Mouse (Mus musculus) small intestine, adult 2 months (tissue): ENCODE results near the gene Trim25. TPM values are rescaled to one million over a fixed set of nuclear protein-coding genes. Genes with fewer than 3 reads are reported as not detected.

Experiments
- H3K27ac ChIP-seq: fragments of 200-500 bp; 2 replicates; pipeline ENCODE4 v1.5.1; 2012; ENCODE audit warnings: low read depth, low read length, control low read depth, inconsistent platforms; ENCODE audit not compliant: insufficient read depth
- H3K27me3 ChIP-seq: fragments of 200-500 bp; 2 replicates; pipeline ENCODE4 v1.6.1; 2012; ENCODE audit warnings: mild to moderate bottlenecking, moderate library complexity, low read length, inconsistent platforms; ENCODE audit not compliant: control insufficient read depth, insufficient read depth
- H3K36me3 ChIP-seq: fragments of 200-500 bp; 2 replicates; pipeline ENCODE4 v1.6.1; 2012; ENCODE audit warnings: mild to moderate bottlenecking, low read length, control low read depth, inconsistent platforms; ENCODE audit not compliant: control insufficient read depth, insufficient read depth
- H3K4me1 ChIP-seq: fragments of 200-500 bp; 2 replicates; pipeline ENCODE4 v1.6.1; 2012; ENCODE audit warnings: low read length, inconsistent platforms, mixed read lengths; ENCODE audit not compliant: control insufficient read depth, insufficient read depth, insufficient read length
- H3K4me3 ChIP-seq: fragments of 200-500 bp; 2 replicates; pipeline ENCODE4 v1.5.1; 2012; ENCODE audit warnings: low read depth, mild to moderate bottlenecking, control low read depth, inconsistent platforms, low read length, moderate library complexity
- CTCF ChIP-seq: fragments of 200-500 bp; IDR thresholded peaks from 2 replicates; pipeline ENCODE4 v1.5.1; 2012; ENCODE audit warnings: low read depth, mild to moderate bottlenecking, control low read depth, inconsistent platforms, low read length, moderate library complexity, mixed read lengths; ENCODE audit not compliant: insufficient replicate concordance, insufficient read length; ENCODE audit errors: extremely low read depth
- POLR2A ChIP-seq: fragments of 200-500 bp; IDR thresholded peaks from 2 replicates; pipeline ENCODE4 v1.6.1; 2012; ENCODE audit warnings: low read depth, mild to moderate bottlenecking, control low read depth, inconsistent platforms, low read length, moderate library complexity
- WGBS: fragments of 180-500 bp; shearing (Covaris S2); methylation state at CpG from one replicate; pipeline ENCODE4 v1.1.7; 2018; 5-methylcytosine and 5-hydroxymethylcytosine counted together
- polyA plus RNA-seq: library from polyadenylated mRNA; depleted of rRNA; stranded (reverse); fragments of >200 nt; gene quantifications from 2 replicates; pipeline ENCODE4 v1.2.3, GENCODE M21; 2012

The Trim25 gene
- polyA plus RNA-seq, 1 experiment = 129 TPM

DNA sequence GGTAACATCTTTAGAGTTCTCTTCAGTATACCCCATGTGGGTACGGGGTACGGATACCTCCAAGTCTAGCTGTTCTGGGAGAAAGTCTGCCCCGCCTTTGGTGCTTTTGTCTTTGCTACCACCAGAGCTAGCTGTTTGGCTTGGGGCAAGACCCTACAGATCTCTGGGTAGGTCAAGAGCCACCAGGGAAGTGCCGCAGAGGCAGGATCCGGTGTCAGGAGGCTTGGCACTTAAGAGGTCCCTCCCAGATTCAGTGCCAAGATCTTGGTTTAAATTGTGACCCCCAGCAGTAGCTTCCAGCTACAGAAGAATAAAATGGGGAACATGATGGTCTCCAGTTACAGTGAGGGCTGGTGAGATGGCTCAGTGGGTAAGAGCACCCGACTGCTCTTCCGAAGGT, 2.4 kb downstream of the Trim25 start:
- Histone ChIP-seq H3K4me1 (peaks cover 28% of the 10 kb centered on the region), H3K36me3 (peaks cover 20% of the 10 kb centered on the region), H3K27ac (peak overlapping the region; percentile 54; the same call in 1 of the 2 replicates), H3K4me3 (peak overlapping the region; percentile 85), H3K27me3 (no peaks in the 10 kb centered on the region)
- WGBS = 85% methylated on average over 7 of the region's 7 CpGs
- TF ChIP-seq POLR2A (no peak), CTCF (no peak)

- Histone ChIP-seq H3K4me1 (peaks cover 28% of the 10 kb centered on the region), H3K4me3 (peak overlapping the region; percentile 56), H3K27me3 (no peaks in the 10 kb centered on the region), H3K27ac (peak overlapping the region; percentile 24; the same call in 1 of the 2 replicates), H3K36me3 (peaks cover 23% of the 10 kb centered on the region)
- 55% methylated on average over 5 of the region's 5 CpGs for WGBS
- TF ChIP-seq CTCF (no peak), POLR2A (no peak)
These were observed 2.9 kb downstream of the Trim25 start for GRCm38 (mm10) chr11:89002068-89002467.

- H3K27me3 ChIP-seq = no peaks in the 10 kb centered on the region
- H3K36me3 ChIP-seq = peaks cover 26% of the 10 kb centered on the region
- H3K4me1 ChIP-seq = peaks cover 28% of the 10 kb centered on the region
- TF ChIP-seq CTCF (no peak), POLR2A (no peak)
- WGBS = 24% methylated on average over 5 of the region's 5 CpGs
- H3K27ac ChIP-seq = peak overlapping the region; percentile 42
- peak overlapping the region; percentile 56 for H3K4me3 ChIP-seq
These were observed 3.4 kb downstream of the Trim25 start for GRCm38 (mm10) chr11:89002621-89003020.

DNA sequence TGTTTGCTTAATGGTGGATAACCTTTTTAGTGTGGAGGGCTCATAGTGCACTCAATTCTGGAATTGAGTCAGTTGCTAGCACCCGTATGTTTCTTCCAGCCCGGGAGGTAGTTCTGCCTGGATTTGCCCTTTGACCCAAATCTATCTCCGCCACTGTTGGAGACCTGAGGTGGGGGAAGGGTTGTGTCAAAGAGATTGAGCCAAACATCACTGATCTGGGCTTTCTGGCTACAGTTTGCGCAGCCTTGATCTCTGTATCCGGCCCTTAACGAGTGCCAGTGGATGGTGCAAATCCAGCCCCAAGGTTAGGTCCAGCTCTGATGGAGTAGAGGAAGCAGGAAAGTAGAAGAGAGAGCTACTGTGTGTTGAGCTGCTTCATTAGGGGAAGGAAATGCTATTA, 3.9 kb downstream of the Trim25 start:
- Histone ChIP-seq H3K27me3 (no peaks in the 10 kb centered on the region), H3K27ac (peak overlapping the region; percentile 42), H3K4me1 (peaks cover 28% of the 10 kb centered on the region), H3K36me3 (peaks cover 27% of the 10 kb centered on the region), H3K4me3 (peak overlapping the region; percentile 56)
- TF ChIP-seq CTCF = no peak
- TF ChIP-seq POLR2A = no peak
- whole genome bisulfite sequencing = 19% methylated on average over 6 of the region's 6 CpGs

GRCm38 (mm10) chr11:89003726-89004125, 4.5 kb downstream of the Trim25 start:
- H3K27ac ChIP-seq = no peak overlapping the region
- no peak for TF ChIP-seq CTCF
- peaks cover 33% of the 10 kb centered on the region for H3K36me3 ChIP-seq
- peaks cover 29% of the 10 kb centered on the region for H3K4me1 ChIP-seq
- WGBS = 68% methylated on average over 4 of the region's 4 CpGs
- H3K4me3 ChIP-seq = peak overlapping the region; percentile 19
- no peaks in the 10 kb centered on the region for H3K27me3 ChIP-seq

DNA sequence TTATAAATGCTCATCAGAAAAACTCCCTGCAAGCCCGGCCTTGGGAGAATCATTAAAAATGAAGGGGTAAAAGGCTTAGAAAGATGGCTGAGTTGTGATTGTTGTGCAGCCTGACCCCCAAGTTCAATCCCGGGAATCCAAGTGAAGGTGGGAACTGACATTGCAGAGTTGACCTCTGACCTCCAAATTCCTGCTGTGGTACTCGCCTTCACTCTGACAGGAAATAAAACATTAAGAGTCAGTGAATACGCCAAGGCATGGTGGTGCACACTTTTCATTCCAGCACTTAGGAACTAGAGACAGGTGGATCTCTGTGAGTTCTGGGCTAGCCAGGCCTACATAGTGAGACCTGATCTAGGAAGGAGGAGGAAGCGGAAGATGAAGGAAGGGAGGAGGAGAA, 6.3 kb downstream of the Trim25 start:
- peaks cover 49% of the 10 kb centered on the region for H3K36me3 ChIP-seq
- WGBS = 82% methylated on average over 5 of the region's 5 CpGs
- H3K4me1 ChIP-seq = peaks cover 31% of the 10 kb centered on the region
- H3K27ac ChIP-seq = no peak overlapping the region
- no peaks in the 10 kb centered on the region for H3K27me3 ChIP-seq
- H3K4me3 ChIP-seq = no peak overlapping the region
- no peak for TF ChIP-seq POLR2A
- no peak for TF ChIP-seq CTCF

GRCm38 (mm10) chr11:89006404-89006803, 7.2 kb downstream of the Trim25 start:
- Histone ChIP-seq H3K4me1 (peaks cover 25% of the 10 kb centered on the region; the same call in 1 of the 2 replicates), H3K27ac (no peak overlapping the region), H3K4me3 (no peak overlapping the region), H3K27me3 (no peaks in the 10 kb centered on the region), H3K36me3 (peaks cover 57% of the 10 kb centered on the region)
- TF ChIP-seq POLR2A = no peak
- TF ChIP-seq CTCF = no peak

GRCm38 (mm10) chr11:89007582-89007981, 8.4 kb downstream of the Trim25 start:
- H3K36me3 ChIP-seq = peaks cover 68% of the 10 kb centered on the region
- no peak overlapping the region for H3K27ac ChIP-seq
- no peaks in the 10 kb centered on the region for H3K27me3 ChIP-seq
- H3K4me1 ChIP-seq = peaks cover 16% of the 10 kb centered on the region; the same call in 1 of the 2 replicates
- H3K4me3 ChIP-seq = no peak overlapping the region
- TF ChIP-seq CTCF (no peak), POLR2A (no peak)
- 45% methylated on average over 3 of the region's 3 CpGs for WGBS
